Mouse (Mus musculus) lung, postnatal 0 days (tissue): ENCODE results near the gene Fanca.
A peak's percentile ranks its signal among the peaks of the same experiment; 100 is the strongest.

Source experiments
- CTCF ChIP-seq: IDR thresholded peaks from 2 replicates; pipeline ENCODE4 v1.5.1; 2016; ENCODE audit warnings: antibody characterized with exemption, mild to moderate bottlenecking
- EP300 ChIP-seq: IDR thresholded peaks from 2 replicates; pipeline ENCODE4 v1.6.1; 2016; ENCODE audit warnings: antibody characterized with exemption, mild to moderate bottlenecking, control low read depth

- TF ChIP-seq CTCF = peak; percentile 33
- no peak for TF ChIP-seq EP300
These were observed 21.7 kb upstream of the Fanca start for GRCm38 (mm10) chr8:123340071-123340470.
